Mouse (Mus musculus): ENCODE results near the gene Lgr6. TPM values are rescaled to one million over a fixed set of nuclear protein-coding genes. Genes with fewer than 3 reads are reported as not detected.

Lgr6 gene
- polyA plus RNA-seq, 1 experiment from 2014 or later = 0.15 TPM

DNA sequence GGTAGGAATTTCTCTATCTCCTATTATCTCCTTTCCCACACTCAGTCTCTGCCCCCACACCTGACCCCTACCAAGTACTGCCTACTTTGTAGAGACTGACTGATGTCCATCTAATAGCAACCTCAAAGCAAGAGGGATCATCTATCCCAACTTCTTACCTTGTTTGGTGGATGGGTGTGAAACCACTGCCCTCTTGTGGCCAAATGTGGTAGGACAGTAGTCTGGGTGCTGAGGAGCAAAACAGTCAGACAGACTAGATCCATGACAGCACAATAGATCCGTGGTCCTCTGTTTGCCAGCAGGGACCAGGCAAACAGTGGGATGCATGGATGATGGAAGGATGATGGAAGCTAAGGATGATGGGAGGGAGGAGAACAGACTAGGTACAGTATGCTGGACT is 31.4 kb upstream of the Lgr6 start:
- H3K9ac ChIP-seq = no peak overlapping the region
- H3K9me3 ChIP-seq (replicated peaks) = no peaks in the 10 kb centered on the region
- H3K36me3 ChIP-seq (ENCODE audit: poor library complexity, severe bottlenecking) = no peaks in the 10 kb centered on the region
- no peak overlapping the region for H3K27ac ChIP-seq
- no peaks in the 10 kb centered on the region for H3K27me3 ChIP-seq
- H3K4me2 ChIP-seq = no peak overlapping the region
- WGBS = 5% methylated on average over 1 of the region's 1 CpGs
- no peak overlapping the region for H3K4me3 ChIP-seq
- no peaks in the 10 kb centered on the region for H3K4me1 ChIP-seq
- peak; percentile 64 for ATAC-seq

DNA sequence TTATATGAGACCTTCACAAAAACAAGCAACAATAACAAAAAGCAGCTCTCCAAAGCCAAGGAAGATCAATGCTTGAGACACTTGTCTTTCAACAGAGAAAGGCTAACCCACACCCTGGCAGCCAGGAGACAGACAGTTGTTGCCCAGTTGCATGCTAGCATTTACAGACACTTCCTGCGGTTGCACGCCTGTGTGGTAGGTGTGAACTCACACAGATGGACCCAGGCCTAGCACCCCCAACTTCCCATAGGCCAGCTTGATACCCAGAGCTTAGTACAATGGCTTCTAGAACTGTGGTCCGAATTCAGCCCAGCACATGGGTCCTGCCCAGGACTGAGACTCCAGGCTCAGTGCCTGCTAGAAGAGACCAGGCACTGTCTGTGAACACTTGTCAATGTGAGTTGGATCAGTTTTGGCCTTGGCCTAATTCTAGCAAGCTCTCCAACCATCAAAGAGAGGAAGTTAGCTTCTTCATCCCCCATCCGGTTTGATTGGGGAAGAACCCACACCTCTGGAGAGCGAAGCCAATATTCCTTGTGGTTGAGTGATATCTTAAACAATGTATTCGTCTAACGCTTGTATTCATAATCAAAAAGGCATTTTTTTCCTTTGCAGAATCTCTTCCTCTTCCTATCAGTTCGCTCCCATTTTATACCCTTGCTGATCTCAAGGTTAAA is 30.2 kb upstream of the Lgr6 start:
- no peaks in the 10 kb centered on the region for H3K36me3 ChIP-seq (ENCODE audit: poor library complexity, severe bottlenecking)
- H3K4me2 ChIP-seq = no peak overlapping the region
- H3K4me1 ChIP-seq = no peaks in the 10 kb centered on the region
- no peaks in the 10 kb centered on the region for H3K27me3 ChIP-seq
- 86% methylated on average over 8 of the region's 8 CpGs for WGBS
- no peak overlapping the region for H3K9ac ChIP-seq
- no peak overlapping the region for H3K27ac ChIP-seq
- ATAC-seq = no peak
- H3K9me3 ChIP-seq (replicated peaks) = no peaks in the 10 kb centered on the region
- no peak overlapping the region for H3K4me3 ChIP-seq

DNA sequence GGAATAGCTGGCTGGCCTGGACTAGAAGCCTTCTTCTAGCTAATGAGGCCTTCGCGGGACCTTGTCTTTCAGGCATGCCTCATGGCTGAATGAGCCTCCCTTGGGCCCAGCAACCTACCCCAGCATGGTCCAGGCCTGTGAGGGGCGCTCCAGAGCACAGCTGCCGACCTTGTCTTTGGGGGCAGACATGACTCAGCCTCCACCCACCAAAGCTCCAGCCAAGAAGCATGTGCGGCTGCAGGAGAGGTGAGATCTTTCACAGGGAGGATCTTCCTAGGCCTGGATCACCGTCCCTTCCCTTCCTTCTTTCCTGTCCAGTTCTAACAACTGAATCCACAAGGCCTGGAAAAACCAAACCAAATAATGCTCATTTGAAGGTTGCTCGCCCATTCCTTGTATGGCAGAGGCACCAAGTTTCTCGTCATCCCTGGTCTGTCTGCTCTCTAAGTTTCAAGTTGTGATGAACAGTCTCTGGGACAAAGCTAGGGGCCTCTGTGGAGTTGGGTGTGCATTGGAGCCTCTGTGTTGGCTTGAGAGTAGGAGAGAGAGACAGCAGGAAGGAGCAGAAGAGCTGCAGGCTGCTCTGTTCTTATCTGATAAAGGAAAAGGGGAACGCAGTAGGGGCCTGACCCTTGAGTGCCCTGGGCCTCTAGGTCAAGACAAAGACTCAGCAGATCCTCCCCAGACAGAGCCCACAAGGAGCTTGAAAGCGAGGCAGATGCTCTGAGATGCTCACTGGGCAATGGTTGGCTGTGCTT is 28.8 kb upstream of the Lgr6 start:
- Histone ChIP-seq H3K27me3 (peaks cover 10% of the 10 kb centered on the region), H3K4me3 (no peak overlapping the region), H3K9me3 (replicated peaks) (no peaks in the 10 kb centered on the region), H3K27ac (no peak overlapping the region), H3K4me1 (no peaks in the 10 kb centered on the region), H3K36me3 (ENCODE audit: poor library complexity, severe bottlenecking) (no peaks in the 10 kb centered on the region), H3K4me2 (no peak overlapping the region), H3K9ac (no peak overlapping the region)
- no peak for ATAC-seq
- 84% methylated on average over 10 of the region's 10 CpGs for WGBS

DNA sequence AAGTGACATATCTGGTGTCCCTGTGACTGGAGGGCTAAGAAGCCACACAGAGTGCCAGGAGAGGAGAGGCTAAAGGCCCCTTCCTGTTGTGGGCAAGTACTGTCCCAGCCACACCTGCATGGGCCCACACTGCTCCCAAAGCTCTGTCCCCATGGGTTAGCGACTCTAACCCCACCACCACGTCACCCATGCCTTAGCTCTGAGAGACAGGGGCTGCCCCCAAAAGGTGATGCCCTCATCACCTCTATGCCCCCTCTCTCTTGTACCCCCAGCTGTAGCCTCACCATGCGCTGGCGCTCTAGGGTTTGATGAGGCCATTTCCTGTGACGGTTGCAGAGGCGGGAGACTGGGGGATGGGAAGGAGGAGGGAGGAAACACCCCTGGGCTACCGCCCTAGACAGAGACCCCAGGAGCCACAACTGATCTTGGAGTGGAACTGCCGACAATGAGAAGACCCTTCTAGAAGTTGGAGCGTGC is 27.9 kb upstream of the Lgr6 start:
- 85% methylated on average over 9 of the region's 9 CpGs for WGBS
- Histone ChIP-seq H3K9me3 (replicated peaks) (no peaks in the 10 kb centered on the region), H3K27ac (no peak overlapping the region), H3K27me3 (peaks cover 12% of the 10 kb centered on the region), H3K4me2 (no peak overlapping the region), H3K36me3 (ENCODE audit: poor library complexity, severe bottlenecking) (no peaks in the 10 kb centered on the region), H3K9ac (no peak overlapping the region), H3K4me1 (no peaks in the 10 kb centered on the region), H3K4me3 (no peak overlapping the region)
- no peak for ATAC-seq

DNA sequence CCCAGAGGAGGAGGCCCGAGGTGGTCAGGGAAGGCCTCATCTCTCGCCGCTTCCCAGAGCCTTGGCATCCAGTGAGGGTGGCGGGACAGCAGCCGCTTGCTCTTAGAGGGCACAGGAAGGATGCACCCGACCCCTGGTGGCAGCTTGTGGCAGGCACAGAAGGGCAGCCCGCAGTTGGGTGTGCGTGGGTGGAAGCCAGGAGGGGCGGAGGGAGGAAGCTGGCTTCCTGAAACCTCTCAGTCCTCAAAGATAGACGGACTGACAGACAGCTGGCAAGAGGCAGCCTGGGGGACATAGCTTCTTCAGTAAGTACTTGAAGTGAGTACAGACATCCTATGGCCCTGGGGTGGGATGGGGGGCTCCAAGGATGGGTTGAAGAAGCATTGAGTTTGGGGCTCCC is 27.4 kb upstream of the Lgr6 start, which contains the start of gene Ptpn7:
TSS of gene Ptpn7 (plus strand) at position 228 of the 400 bp plus-strand sequence.
- Histone ChIP-seq H3K9me3 (replicated peaks) (no peaks in the 10 kb centered on the region), H3K9ac (no peak within 1 kb of the TSS), H3K4me2 (no peak within 1 kb of the TSS), H3K27ac (no peak within 1 kb of the TSS), H3K4me3 (no peak within 1 kb of the TSS), H3K27me3 (peaks cover 14% of the 10 kb centered on the region), H3K4me1 (no peaks in the 10 kb centered on the region), H3K36me3 (ENCODE audit: poor library complexity, severe bottlenecking) (no peaks in the 10 kb centered on the region)
- ATAC-seq = peak; percentile 25; the same call in 1 of the 2 replicates
- WGBS = 40% methylated on average over 10 of the region's 10 CpGs

DNA sequence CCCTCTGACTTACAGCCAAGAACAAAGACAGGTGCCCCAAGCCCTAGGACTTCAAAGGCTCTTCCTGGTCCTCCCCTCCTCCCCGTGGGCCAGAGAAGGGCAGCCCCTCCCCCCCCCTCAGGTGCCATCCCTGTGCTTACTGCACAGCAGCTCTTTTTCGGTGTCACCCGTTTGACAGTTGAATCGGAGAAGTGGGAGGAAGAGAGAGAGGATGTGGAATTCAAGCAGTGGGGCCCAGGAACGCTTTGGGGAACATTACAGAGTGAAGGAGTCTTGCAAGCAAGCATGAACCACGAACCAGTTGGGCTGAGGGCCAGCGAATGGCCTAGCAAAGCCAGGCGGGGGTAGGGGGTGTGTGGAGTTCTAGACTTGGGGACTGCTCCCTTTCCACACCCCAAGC is 26.5 kb upstream of the Lgr6 start:
- Histone ChIP-seq H3K4me2 (no peak overlapping the region), H3K9me3 (replicated peaks) (no peaks in the 10 kb centered on the region), H3K36me3 (ENCODE audit: poor library complexity, severe bottlenecking) (no peaks in the 10 kb centered on the region), H3K4me1 (no peaks in the 10 kb centered on the region), H3K27ac (no peak overlapping the region), H3K9ac (no peak overlapping the region), H3K27me3 (peaks cover 14% of the 10 kb centered on the region), H3K4me3 (no peak overlapping the region)
- 69% methylated on average over 8 of the region's 8 CpGs for WGBS
- no peak for ATAC-seq

DNA sequence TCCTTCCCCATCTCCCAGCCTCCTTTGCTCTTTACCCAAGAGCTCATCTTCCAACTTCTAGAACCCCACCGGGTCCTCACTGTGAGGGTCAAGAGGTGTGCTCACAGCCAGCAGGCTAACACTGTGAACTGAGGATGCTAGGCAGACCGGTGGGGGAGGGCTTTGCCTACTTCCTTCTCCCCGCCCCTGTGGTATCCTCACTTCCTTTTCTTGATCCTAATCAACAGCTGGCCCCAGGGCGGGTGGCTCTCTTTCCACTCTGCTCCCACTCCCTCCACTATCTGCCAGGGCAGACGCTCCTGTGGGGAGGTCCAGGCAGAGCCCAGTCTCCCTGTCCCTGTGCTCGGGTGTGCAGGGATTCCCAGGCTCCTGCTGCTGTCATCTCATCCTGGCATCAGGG is 26.0 kb upstream of the Lgr6 start:
- no peak for ATAC-seq
- Histone ChIP-seq H3K9me3 (replicated peaks) (no peaks in the 10 kb centered on the region), H3K4me2 (no peak overlapping the region), H3K27me3 (peaks cover 14% of the 10 kb centered on the region), H3K4me1 (peaks cover 3% of the 10 kb centered on the region; the same call in 1 of the 2 replicates), H3K36me3 (ENCODE audit: poor library complexity, severe bottlenecking) (no peaks in the 10 kb centered on the region), H3K27ac (no peak overlapping the region), H3K9ac (no peak overlapping the region), H3K4me3 (no peak overlapping the region)
- 40% methylated on average over 6 of the region's 6 CpGs for WGBS

DNA sequence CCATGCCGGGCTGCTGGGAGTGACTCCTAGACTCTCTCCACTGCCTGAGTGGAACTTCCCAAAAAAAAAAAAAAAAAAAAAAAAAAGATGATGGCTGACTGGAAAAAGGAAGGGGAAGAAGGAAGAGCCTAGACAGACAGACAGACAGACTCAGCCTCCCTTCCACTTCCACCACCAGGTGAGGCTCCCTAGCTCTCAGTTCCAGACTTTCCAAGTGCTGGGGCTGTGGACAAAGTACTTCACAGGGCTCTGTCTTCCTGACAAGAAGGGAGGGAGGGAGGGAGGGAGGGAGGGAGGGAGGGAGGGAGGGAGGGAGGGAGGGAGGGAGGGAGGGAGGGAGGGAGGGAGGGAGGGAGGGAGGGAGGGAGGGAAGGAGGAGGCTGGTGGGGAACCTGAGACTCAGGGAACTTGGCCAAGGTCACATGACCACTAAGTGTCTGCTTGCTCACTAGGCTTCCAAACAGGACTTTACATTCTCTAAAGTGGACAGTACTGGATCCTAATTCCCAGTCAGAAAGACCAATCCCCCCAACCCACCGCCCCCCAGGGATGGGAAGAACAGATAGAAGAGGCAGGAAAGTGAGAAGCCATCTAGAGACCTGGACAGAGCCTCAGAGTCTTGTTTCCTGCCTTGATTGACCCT is 25.4 kb upstream of the Lgr6 start:
- Histone ChIP-seq H3K4me1 (peaks cover 6% of the 10 kb centered on the region; the same call in 1 of the 2 replicates), H3K27me3 (peaks cover 17% of the 10 kb centered on the region)
- ATAC-seq = no peak

DNA sequence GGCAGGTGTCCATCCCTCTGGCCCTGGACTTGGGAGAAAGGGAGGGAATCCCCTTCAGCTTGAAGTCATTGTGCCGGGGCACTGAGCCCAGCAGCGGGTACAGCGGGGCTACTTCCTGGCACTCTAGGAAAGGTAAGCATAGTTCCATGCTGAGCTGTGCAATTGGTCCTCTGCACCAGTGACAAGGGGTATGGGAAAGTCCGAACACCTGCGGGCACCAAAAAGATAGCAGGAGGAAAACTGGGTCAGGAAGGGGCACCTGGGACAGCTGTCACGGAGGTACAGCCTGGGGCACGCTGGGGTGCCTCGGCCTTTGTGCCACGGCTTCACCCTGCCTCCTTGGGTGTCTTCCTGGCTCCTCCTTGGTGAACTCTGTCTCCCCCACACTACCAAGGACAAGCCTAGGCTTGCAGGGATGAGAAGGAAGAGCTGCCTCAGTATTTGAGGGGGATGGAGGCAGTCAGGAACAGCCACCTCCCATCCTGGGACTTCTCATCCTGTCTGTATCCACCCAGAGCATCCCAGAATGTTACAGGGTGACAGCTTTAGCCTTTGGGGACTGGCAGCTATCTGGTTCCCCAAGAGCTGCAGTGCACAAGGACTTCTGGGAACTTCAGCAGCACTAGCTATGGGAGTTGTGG is 24.6 kb upstream of the Lgr6 start:
- Histone ChIP-seq H3K27me3 (peaks cover 17% of the 10 kb centered on the region), H3K27ac (no peak overlapping the region), H3K4me1 (peaks cover 6% of the 10 kb centered on the region; the same call in 1 of the 2 replicates), H3K4me3 (no peak overlapping the region), H3K9ac (no peak overlapping the region), H3K4me2 (no peak overlapping the region), H3K36me3 (ENCODE audit: poor library complexity, severe bottlenecking) (no peaks in the 10 kb centered on the region), H3K9me3 (replicated peaks) (no peaks in the 10 kb centered on the region)
- ATAC-seq = no peak
- 57% methylated on average over 9 of the region's 9 CpGs for WGBS

More for the DNA sequence above, 25.4 kb upstream of the Lgr6 start:
- 80% methylated on average over 2 of the region's 2 CpGs for WGBS
- Histone ChIP-seq H3K36me3 (ENCODE audit: poor library complexity, severe bottlenecking) (no peaks in the 10 kb centered on the region), H3K4me3 (no peak overlapping the region), H3K9ac (no peak overlapping the region), H3K27ac (no peak overlapping the region), H3K9me3 (replicated peaks) (no peaks in the 10 kb centered on the region), H3K4me2 (no peak overlapping the region)

DNA sequence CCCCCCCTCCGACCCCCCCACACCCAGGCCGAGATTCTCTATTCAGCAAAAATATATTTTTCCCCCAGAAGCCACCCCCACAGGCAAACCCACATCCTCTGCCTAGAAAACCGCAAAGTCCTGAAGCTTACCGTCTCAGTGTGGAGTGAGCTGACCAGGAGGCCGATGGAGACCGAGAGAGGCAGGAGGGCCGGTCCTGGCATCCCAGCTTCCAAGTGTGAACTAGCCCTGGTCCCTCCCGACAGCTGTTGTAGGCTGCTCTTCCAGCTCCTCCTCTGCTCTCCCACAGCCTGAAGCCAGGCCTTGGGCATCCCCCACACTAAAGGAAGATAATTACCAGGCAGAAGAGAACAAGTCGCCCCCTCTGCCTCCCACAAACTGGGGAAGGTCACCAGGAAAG is 23.9 kb upstream of the Lgr6 start:
- 27% methylated on average over 9 of the region's 9 CpGs for WGBS
- ATAC-seq = no peak
- no peak overlapping the region for H3K4me2 ChIP-seq

DNA sequence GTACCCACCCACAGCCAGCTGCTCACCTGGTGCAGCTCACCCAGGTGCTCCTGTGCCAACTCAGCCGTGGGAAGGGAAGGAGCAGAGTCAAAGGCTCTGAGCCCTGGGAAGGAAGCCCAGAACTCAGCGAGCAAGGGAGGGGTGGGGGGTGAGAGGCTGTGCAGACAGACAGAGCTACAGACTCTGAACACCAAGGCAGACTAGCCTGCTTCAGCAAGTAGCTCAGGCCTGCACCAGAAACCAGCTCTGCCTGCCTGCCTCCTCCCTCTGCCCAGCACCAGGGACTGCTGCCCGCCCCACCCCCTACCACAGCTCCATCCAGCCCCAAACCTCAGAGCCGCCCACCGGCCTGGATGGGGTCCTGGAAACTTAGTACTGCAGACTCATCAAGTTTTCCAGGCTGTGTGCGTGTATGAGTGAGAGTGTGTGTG is 22.9 kb upstream of the Lgr6 start:
- no peak for ATAC-seq
- Histone ChIP-seq H3K4me2 (no peak overlapping the region), H3K9ac (no peak overlapping the region), H3K9me3 (replicated peaks) (no peaks in the 10 kb centered on the region), H3K27ac (no peak overlapping the region), H3K4me3 (no peak overlapping the region), H3K4me1 (peaks cover 6% of the 10 kb centered on the region; the same call in 1 of the 2 replicates), H3K27me3 (peaks cover 17% of the 10 kb centered on the region), H3K36me3 (ENCODE audit: poor library complexity, severe bottlenecking) (no peaks in the 10 kb centered on the region)
- 54% methylated on average over 6 of the region's 6 CpGs for WGBS

More for the DNA sequence above, 23.9 kb upstream of the Lgr6 start:
- Histone ChIP-seq H3K9ac (no peak overlapping the region), H3K27ac (no peak overlapping the region), H3K4me1 (peaks cover 6% of the 10 kb centered on the region; the same call in 1 of the 2 replicates), H3K36me3 (ENCODE audit: poor library complexity, severe bottlenecking) (no peaks in the 10 kb centered on the region), H3K4me3 (no peak overlapping the region), H3K27me3 (peaks cover 17% of the 10 kb centered on the region), H3K9me3 (replicated peaks) (no peaks in the 10 kb centered on the region)

Data from forebrain, embryonic 13.5 days (tissue).